Mouse (Mus musculus) testis, adult 2 months (tissue): ENCODE data around the gene Znrd1as. TPM values are rescaled to one million over a fixed set of nuclear protein-coding genes. Genes with fewer than 3 reads are reported as not detected.

ENCODE experiments used
- H3K27ac ChIP-seq: fragments of 200-500 bp; 2 replicates; pipeline ENCODE4 v1.5.1; 2012; ENCODE audit warnings: low read depth, low read length; ENCODE audit not compliant: control insufficient read depth, insufficient read depth
- H3K27me3 ChIP-seq: fragments of 200-500 bp; 2 replicates; pipeline ENCODE4 v1.6.1; 2012; ENCODE audit warnings: mild to moderate bottlenecking, low read length, moderate library complexity; ENCODE audit not compliant: control insufficient read depth, insufficient read depth
- H3K36me3 ChIP-seq: fragments of 200-500 bp; 2 replicates; pipeline ENCODE4 v1.6.1; 2012; ENCODE audit warnings: mild to moderate bottlenecking, low read length; ENCODE audit not compliant: control insufficient read depth, insufficient read depth
- H3K4me1 ChIP-seq: fragments of 200-500 bp; 2 replicates; pipeline ENCODE4 v1.6.1; 2012; ENCODE audit warnings: low read length; ENCODE audit not compliant: control insufficient read depth, insufficient read depth
- H3K4me3 ChIP-seq: fragments of 200-500 bp; 2 replicates; pipeline ENCODE4 v1.5.1; 2012; ENCODE audit warnings: low read depth, mild to moderate bottlenecking, low read length, moderate library complexity, mixed read lengths; ENCODE audit not compliant: control insufficient read depth
- CTCF ChIP-seq: fragments of 200-500 bp; IDR thresholded peaks from 2 replicates; pipeline ENCODE4 v1.5.1; 2012; ENCODE audit warnings: low read depth, mild to moderate bottlenecking, inconsistent platforms, low read length, moderate library complexity; ENCODE audit not compliant: control insufficient read depth, insufficient read depth, insufficient replicate concordance
- POLR2A ChIP-seq: fragments of 200-500 bp; IDR thresholded peaks from 2 replicates; pipeline ENCODE4 v1.6.1; 2012; ENCODE audit warnings: low read depth, mild to moderate bottlenecking, inconsistent platforms, low read length, moderate library complexity; ENCODE audit not compliant: control insufficient read depth
- polyA plus RNA-seq: library from polyadenylated mRNA; depleted of rRNA; stranded (reverse); fragments of >200 nt; gene quantifications from 2 replicates; pipeline ENCODE4 v1.2.3, GENCODE M21; 2012

Znrd1as gene
- polyA plus RNA-seq, 1 experiment, result 64.5 TPM

DNA sequence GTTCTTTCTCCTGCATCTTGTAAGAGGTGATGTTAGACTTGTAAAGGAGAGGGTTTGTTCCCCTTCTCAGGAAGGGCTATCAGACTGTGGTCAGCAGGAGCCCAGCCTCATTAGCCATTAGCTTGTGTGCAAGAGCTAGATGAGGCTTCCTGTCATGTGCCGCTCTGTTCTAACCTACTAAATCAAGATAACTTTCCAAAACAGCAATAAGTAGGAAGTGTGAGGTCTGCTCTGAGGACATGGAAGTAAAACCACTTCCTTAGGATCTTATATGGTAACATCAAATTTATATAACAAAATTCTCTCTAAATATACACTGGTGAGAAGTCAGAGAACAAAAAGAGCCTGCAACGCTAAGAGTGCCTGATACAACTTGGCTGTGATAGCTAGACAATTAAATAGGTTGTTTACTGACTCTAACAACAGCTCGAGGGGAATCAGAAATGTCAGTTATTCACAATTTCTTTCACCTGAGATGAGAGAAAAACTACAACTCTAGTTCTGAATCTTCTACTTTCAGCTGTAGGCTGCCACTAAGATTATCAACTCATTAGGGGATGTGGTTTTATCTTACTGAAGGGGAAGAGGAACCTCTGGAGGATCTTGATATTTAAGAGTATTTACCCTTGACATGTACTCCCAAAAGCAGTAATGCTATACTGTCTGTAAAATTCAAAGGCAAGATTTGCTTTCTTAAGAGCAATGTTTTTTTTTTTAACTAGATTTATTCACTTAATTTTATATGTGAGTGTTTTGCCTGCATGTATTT lies 34.1 kb downstream of the Znrd1as start:
- no peak overlapping the region for H3K4me3 ChIP-seq
- no peaks in the 10 kb centered on the region for H3K27me3 ChIP-seq
- TF ChIP-seq POLR2A (no peak), CTCF (no peak)
- peaks cover 3% of the 10 kb centered on the region; the same call in 1 of the 2 replicates for H3K4me1 ChIP-seq
- H3K36me3 ChIP-seq, result no peaks in the 10 kb centered on the region
- H3K27ac ChIP-seq, result no peak overlapping the region

DNA sequence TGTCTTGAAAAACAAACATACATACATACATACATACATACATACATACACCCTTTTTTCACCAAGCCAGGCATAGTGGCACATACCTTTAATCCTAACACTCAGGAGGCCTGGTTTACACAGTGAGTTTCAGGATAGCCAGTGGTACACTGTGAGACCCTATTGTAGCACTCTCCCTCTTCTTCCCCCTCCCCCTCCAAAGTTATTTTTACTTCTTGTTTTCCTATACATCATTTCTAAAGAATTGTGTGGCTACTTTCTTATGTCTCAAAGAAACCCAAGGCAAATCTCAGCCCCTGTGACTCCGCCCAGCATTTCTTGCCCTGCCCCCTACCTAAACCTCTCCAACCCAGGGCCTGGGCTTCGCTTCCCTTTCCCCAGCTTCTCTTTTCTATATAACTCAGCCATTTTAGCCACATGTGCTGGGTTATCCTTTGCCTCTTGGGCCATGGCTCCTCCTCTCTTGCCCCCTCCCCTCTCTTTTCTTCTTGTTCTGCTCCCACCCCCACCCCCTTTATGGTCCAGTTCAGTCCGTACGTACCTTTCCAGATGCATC lies 35.5 kb downstream of the Znrd1as start:
- Histone ChIP-seq H3K27ac (no peak overlapping the region), H3K4me3 (no peak overlapping the region), H3K4me1 (peaks cover 3% of the 10 kb centered on the region; the same call in 1 of the 2 replicates), H3K36me3 (no peaks in the 10 kb centered on the region), H3K27me3 (no peaks in the 10 kb centered on the region)
- TF ChIP-seq CTCF, result no peak
- no peak for TF ChIP-seq POLR2A

GRCm38 (mm10) chr17:36994528-36994927 lies 36.1 kb downstream of the Znrd1as start:
- TF ChIP-seq CTCF (no peak), POLR2A (no peak)
- H3K4me1 ChIP-seq, result no peaks in the 10 kb centered on the region
- no peak overlapping the region for H3K27ac ChIP-seq
- no peak overlapping the region for H3K4me3 ChIP-seq
- H3K27me3 ChIP-seq, result no peaks in the 10 kb centered on the region
- H3K36me3 ChIP-seq, result no peaks in the 10 kb centered on the region

GRCm38 (mm10) chr17:36995448-36995847 lies 37.1 kb downstream of the Znrd1as start:
- Histone ChIP-seq H3K27ac (no peak overlapping the region), H3K4me3 (no peak overlapping the region), H3K36me3 (no peaks in the 10 kb centered on the region), H3K27me3 (no peaks in the 10 kb centered on the region), H3K4me1 (no peaks in the 10 kb centered on the region)
- TF ChIP-seq CTCF (no peak), POLR2A (no peak)

GRCm38 (mm10) chr17:36997033-36997735 lies 38.8 kb downstream of the Znrd1as start:
- TF ChIP-seq POLR2A, result no peak
- TF ChIP-seq CTCF, result peak; percentile 63; the same call in 1 of the 2 replicates
- no peaks in the 10 kb centered on the region for H3K36me3 ChIP-seq
- no peak overlapping the region for H3K27ac ChIP-seq
- H3K27me3 ChIP-seq, result no peaks in the 10 kb centered on the region
- no peak overlapping the region for H3K4me3 ChIP-seq
- no peaks in the 10 kb centered on the region for H3K4me1 ChIP-seq

- Histone ChIP-seq H3K4me1 (peaks cover 8% of the 10 kb centered on the region), H3K36me3 (no peaks in the 10 kb centered on the region), H3K4me3 (no peak overlapping the region), H3K27ac (no peak overlapping the region), H3K27me3 (no peaks in the 10 kb centered on the region)
- TF ChIP-seq CTCF, result no peak
- TF ChIP-seq POLR2A, result no peak
These were observed 40.1 kb downstream of the Znrd1as start for GRCm38 (mm10) chr17:36998477-36998876.

- Histone ChIP-seq H3K27ac (no peak within 1 kb of the TSS), H3K36me3 (no peaks in the 10 kb centered on the region), H3K4me1 (peaks cover 8% of the 10 kb centered on the region), H3K4me3 (no peak within 1 kb of the TSS; the same call in 1 of the 2 replicates), H3K27me3 (no peaks in the 10 kb centered on the region)
- no peak for TF ChIP-seq CTCF
- TF ChIP-seq POLR2A, result no peak
These were observed 42.5 kb downstream of the Znrd1as start, which contains the start of gene Zfp57 for GRCm38 (mm10) chr17:37000863-37001262. TSS of gene Zfp57 (plus strand) at chr17:37001163.
